Mouse (Mus musculus) cortical plate, adult 2 months (tissue): ENCODE results near the gene Ghr. TPM values are rescaled to one million over a fixed set of nuclear protein-coding genes. Genes with fewer than 3 reads are reported as not detected.

Experiments used
- H3K27ac ChIP-seq: fragments of 200-500 bp; 2 replicates; pipeline ENCODE4 v1.5.1; 2012; ENCODE audit warnings: low read length, control low read depth, inconsistent platforms; ENCODE audit not compliant: insufficient read depth
- H3K4me1 ChIP-seq: fragments of 200-500 bp; 2 replicates; pipeline ENCODE4 v1.6.1; 2011; ENCODE audit warnings: low read length; ENCODE audit not compliant: control insufficient read depth, insufficient read depth
- H3K4me3 ChIP-seq: fragments of 200-500 bp; 2 replicates; pipeline ENCODE4 v1.5.1; 2011; ENCODE audit warnings: mild to moderate bottlenecking, low read length, control low read depth; ENCODE audit not compliant: insufficient read depth
- CTCF ChIP-seq: fragments of 200-500 bp; IDR thresholded peaks from 2 replicates; pipeline ENCODE4 v1.5.1; 2011; ENCODE audit warnings: mild to moderate bottlenecking, control low read depth, low read length; ENCODE audit not compliant: insufficient read depth; ENCODE audit errors: extremely low read depth
- POLR2A ChIP-seq: fragments of 200-500 bp; IDR thresholded peaks from 2 replicates; pipeline ENCODE4 v1.6.1; 2011; ENCODE audit warnings: mild to moderate bottlenecking, low read length, control low read depth; ENCODE audit not compliant: insufficient read depth; ENCODE audit errors: extremely low read depth
- polyA plus RNA-seq: library from polyadenylated mRNA; depleted of rRNA; stranded (reverse); fragments of >200 nt; gene quantifications from 2 replicates; pipeline ENCODE4 v1.2.3, GENCODE M21; 2012

The Ghr gene
- polyA plus RNA-seq, 1 experiment: 8.4 TPM

GRCm38 (mm10) chr15:3399196-3399595 is 184.1 kb downstream of the Ghr start:
- Histone ChIP-seq H3K27ac (no peak overlapping the region), H3K4me1 (no peaks in the 10 kb centered on the region), H3K4me3 (no peak overlapping the region)
- no peak for TF ChIP-seq CTCF

GRCm38 (mm10) chr15:3397369-3398100 is 185.8 kb downstream of the Ghr start:
- Histone ChIP-seq H3K4me3 (no peak overlapping the region), H3K27ac (no peak overlapping the region), H3K4me1 (no peaks in the 10 kb centered on the region)
- no peak for TF ChIP-seq CTCF
- TF ChIP-seq POLR2A: no peak

- Histone ChIP-seq H3K4me1 (no peaks in the 10 kb centered on the region), H3K4me3 (no peak overlapping the region), H3K27ac (no peak overlapping the region)
- no peak for TF ChIP-seq CTCF
Measured at GRCm38 (mm10) chr15:3396149-3396548, 187.1 kb downstream of the Ghr start.

- no peak overlapping the region for H3K4me3 ChIP-seq
- H3K27ac ChIP-seq: no peak overlapping the region
- no peaks in the 10 kb centered on the region for H3K4me1 ChIP-seq
- TF ChIP-seq POLR2A (no peak), CTCF (no peak)
Measured at GRCm38 (mm10) chr15:3395700-3396099, 187.6 kb downstream of the Ghr start.

- Histone ChIP-seq H3K4me1 (no peaks in the 10 kb centered on the region), H3K27ac (no peak overlapping the region), H3K4me3 (no peak overlapping the region)
- TF ChIP-seq CTCF (no peak), POLR2A (no peak)
Measured at GRCm38 (mm10) chr15:3390722-3391121, 192.6 kb downstream of the Ghr start.

GRCm38 (mm10) chr15:3389011-3389410 is 194.3 kb downstream of the Ghr start:
- Histone ChIP-seq H3K4me1 (no peaks in the 10 kb centered on the region), H3K27ac (no peak overlapping the region)
- TF ChIP-seq CTCF (no peak), POLR2A (no peak)

GRCm38 (mm10) chr15:3388485-3388884 is 194.8 kb downstream of the Ghr start:
- Histone ChIP-seq H3K4me1 (no peaks in the 10 kb centered on the region), H3K4me3 (no peak overlapping the region), H3K27ac (no peak overlapping the region)
- no peak for TF ChIP-seq POLR2A
- TF ChIP-seq CTCF: no peak

More at GRCm38 (mm10) chr15:3389011-3389410, 194.3 kb downstream of the Ghr start:
- no peak overlapping the region for H3K4me3 ChIP-seq

GRCm38 (mm10) chr15:3383788-3384187 is 199.5 kb downstream of the Ghr start:
- H3K4me3 ChIP-seq: no peak overlapping the region
- H3K4me1 ChIP-seq: no peaks in the 10 kb centered on the region
- no peak overlapping the region for H3K27ac ChIP-seq
- TF ChIP-seq CTCF: no peak
- TF ChIP-seq POLR2A: no peak

- Histone ChIP-seq H3K4me3 (no peak overlapping the region), H3K4me1 (no peaks in the 10 kb centered on the region), H3K27ac (no peak overlapping the region)
- TF ChIP-seq POLR2A (no peak), CTCF (no peak)
Measured at GRCm38 (mm10) chr15:3381413-3381812, 201.9 kb downstream of the Ghr start.

- no peak for TF ChIP-seq CTCF
- TF ChIP-seq POLR2A: no peak
- H3K4me1 ChIP-seq: no peaks in the 10 kb centered on the region
- H3K4me3 ChIP-seq: no peak overlapping the region
- H3K27ac ChIP-seq: no peak overlapping the region
Measured at GRCm38 (mm10) chr15:3368261-3368832, 214.9 kb downstream of the Ghr start.
